Mouse (Mus musculus) bone marrow, adult 2 months (tissue): ENCODE measurements around the gene Cmtm6.

Experiments used
- CTCF ChIP-seq: fragments of 200-500 bp; IDR thresholded peaks from 2 replicates; pipeline ENCODE4 v1.5.1; 2011; ENCODE audit warnings: low read length, control low read depth; ENCODE audit not compliant: control insufficient read depth, insufficient read depth
- POLR2A ChIP-seq: fragments of 200-500 bp; IDR thresholded peaks from 2 replicates; pipeline ENCODE4 v1.6.1; 2011; ENCODE audit warnings: low read depth, mild to moderate bottlenecking, control low read depth, low read length, borderline replicate concordance; ENCODE audit not compliant: control insufficient read depth

DNA sequence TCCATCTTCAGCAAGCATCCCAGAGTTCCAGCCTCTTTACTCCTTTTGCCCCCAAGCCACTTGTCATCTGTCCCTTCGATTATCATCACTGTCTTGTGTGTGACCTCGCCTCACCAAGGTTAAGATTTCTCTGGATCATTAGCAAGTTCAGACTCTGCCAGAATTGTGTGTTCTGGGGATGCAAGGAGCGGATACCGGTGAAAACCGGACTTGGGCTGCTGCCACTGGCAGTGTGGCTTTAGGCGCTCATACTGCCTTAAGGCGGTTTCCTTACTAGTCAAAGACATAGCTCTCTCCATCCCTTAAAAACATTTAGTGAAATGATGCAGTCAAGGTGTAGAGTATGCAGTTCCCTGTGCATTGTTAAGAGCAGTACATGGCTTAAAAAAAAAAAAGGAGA is 48.0 kb downstream of the Cmtm6 start:
- TF ChIP-seq CTCF (no peak), POLR2A (no peak)
